Mouse (Mus musculus): ENCODE results near the gene March2.

Gene March2

GRCm38 (mm10) chr17:33717982-33718381 lies 488 bp downstream of the March2 start:
- DNase-seq, result no peak

DNA sequence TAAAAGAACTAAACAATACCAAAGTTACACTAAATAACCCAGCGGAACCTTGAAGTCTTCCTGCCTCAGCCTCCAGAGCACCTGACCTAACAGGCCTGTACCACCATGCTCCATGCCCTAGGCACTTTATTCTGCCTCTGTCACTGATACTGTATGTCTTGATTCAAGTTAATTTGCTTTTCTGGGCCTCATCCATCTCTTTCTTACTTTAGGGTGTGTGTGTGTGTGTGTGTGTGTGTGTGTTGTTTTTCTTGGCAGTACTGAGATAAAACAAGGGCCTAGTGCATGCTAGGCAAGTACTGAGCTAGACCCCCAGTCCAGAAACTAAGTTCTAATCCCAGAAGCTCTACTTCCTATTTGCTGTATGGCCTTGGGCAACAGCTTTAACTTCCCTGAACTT lies 1.2 kb downstream of the March2 start:
- DNase-seq, result no peak

DNA sequence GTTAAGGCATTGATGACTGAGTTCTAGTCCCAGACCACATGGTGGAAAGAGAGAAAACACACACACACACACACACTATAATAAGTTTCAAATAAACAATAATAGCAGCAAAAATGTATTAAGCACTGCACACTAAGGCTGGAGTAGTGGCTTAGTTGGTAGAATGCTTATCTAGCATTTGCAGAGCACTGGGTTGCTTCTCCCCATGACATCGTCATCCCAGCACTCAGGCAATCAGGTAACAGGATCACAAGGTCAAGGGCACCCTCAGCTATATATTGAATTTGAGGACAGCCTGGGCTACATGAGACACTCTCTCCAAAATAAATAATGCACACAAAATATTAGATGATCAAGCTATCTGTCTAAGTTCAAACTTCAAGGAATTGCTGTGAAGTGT lies 3.7 kb downstream of the March2 start:
- DNase-seq, result no peak

GRCm38 (mm10) chr17:33713271-33713670 lies 5.2 kb downstream of the March2 start:
- DNase-seq, result no peak

GRCm38 (mm10) chr17:33709834-33710233 lies 8.6 kb downstream of the March2 start:
- DNase-seq, result no peak

DNA sequence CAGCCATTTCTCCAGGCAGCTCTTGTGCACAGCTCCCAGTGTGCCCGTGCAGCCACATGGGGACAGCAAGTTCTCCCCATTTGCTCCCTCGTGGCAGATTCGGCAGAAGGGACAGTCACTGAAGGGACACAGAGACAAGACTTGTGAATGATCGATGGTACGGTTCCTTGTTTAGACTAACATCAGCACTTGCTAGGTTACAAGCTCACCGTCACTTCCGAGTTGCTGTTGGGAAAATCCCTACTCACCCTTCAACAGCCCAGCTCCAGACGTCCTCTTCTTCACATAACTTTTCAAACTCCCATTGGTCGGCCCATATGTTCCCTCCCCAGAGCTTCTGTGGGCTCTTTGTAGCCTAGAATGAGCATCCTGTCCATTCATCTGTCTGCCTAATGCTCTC lies 15.4 kb downstream of the March2 start:
- DNase-seq, result no peak

GRCm38 (mm10) chr17:33702178-33702577 lies 16.3 kb downstream of the March2 start:
- DNase-seq, result no peak

DNA sequence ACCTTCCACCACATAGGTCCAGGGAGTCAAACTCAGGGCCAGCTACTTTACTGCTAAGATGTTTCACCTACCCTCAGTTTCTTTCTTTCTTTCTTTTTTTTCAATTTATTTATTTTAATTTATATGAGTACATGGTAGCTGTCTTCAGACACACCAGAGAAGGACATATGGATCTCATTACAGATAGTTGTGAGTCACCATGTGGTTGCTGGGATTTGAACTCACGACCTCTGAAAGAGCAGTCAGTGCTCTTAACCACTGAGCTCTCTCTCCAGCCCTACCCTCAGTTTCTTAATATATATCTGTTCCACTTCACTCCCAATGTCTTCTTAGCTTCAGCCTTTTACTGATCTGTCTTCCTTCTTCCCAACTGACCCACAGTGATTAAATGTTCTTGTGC lies 23.0 kb downstream of the March2 start:
- no peak for DNase-seq

DNA sequence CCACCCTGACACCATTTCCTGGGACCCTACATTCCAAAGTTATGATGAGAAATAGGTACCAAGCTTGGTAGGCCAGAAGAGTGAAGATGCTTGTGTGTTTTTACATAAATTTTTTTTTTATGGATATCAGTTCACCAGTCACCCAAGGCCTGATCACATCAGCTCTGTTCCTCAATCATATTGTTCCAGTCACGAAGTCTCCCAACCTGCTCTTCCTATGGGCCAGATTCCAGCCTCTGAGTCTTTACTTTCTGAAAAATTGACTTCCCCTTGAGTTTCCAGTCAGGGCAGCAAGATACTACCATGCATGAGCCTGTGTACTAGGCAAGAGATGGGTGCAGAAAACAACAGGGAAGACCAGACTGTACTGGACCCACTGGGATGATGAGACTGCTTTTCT lies 31.7 kb downstream of the March2 start, which contains the start of gene Hnrnpm:
TSS of gene Hnrnpm (minus strand) at position 101 of the 400 bp plus-strand sequence.
- DNase-seq, result no peak

- DNase-seq, result peak; percentile 97 to 98
These were observed 33.2 kb downstream of the March2 start for GRCm38 (mm10) chr17:33685249-33685653.

DNA sequence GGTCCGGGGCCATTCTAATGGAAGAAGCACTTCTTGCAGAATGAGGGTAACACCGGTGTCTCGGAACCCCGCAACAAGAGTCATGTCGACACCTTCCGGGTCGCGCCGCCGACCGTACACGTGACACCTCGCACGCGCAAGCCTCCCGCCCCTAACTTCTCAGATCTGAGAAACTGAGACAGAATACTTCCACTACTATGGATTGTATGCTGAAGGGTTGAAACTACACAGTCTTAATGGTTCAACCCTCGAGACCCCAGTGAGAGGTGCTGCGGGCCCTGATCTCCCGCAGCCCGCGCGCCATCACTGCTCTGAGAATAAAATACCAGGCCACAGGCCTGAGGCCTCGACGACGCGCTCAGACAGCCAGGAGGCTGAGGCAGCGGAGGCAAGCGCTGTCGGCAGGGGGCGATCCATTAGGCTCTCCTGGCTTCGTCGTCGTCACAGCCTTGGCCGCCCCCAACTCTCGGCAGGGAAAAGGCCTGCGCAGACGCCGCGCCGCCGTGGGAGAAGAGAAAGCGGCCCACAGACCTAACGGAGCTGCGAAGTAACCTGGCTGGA lies 33.7 kb downstream of the March2 start:
- DNase-seq, result peak; percentile 60 to 64

DNA sequence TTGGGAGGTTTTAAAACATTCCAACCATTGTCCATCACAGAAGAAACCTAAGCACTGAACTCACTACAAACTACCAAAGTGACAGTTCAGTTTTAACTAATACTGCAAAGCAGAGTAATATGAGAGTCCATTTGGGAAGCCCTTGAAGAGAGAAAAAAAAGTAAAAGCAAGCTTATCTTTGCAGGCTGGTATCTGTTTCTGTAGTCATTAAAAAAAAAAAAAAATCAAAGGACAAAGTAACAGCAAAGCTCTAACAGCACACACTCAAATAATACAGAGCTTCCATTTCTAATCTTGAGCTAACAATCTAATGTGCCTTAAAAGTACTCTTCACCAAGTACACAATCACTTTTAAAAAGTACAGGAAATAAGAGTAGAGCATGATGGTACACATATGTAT lies 36.7 kb downstream of the March2 start:
- DNase-seq, result no peak

- DNase-seq, result no peak
These were observed 39.7 kb downstream of the March2 start for GRCm38 (mm10) chr17:33678771-33679170.

GRCm38 (mm10) chr17:33676086-33676485 lies 42.4 kb downstream of the March2 start:
- no peak for DNase-seq

DNA sequence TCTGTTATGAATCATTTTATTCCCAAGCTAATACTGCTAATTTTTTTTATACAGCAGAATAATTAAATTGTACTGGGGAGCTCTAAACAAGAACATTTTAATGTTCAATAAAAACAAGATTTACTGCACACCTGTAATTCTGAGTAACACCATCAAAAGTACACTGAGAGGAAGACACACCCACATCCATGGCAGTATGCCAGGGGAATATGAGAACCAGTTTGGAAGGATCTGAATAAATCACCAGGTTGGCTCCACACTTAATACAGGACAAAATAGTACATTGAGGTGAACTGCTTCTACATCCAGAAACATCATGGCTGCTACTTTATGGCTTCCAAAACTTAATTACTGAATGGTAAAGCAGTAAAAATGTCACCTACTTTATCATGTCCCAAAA lies 43.0 kb downstream of the March2 start:
- no peak for DNase-seq

- DNase-seq, result no peak
These were observed 44.6 kb downstream of the March2 start for GRCm38 (mm10) chr17:33673837-33674236.

- no peak for DNase-seq
These were observed 48.8 kb downstream of the March2 start for GRCm38 (mm10) chr17:33669681-33670080.

DNA sequence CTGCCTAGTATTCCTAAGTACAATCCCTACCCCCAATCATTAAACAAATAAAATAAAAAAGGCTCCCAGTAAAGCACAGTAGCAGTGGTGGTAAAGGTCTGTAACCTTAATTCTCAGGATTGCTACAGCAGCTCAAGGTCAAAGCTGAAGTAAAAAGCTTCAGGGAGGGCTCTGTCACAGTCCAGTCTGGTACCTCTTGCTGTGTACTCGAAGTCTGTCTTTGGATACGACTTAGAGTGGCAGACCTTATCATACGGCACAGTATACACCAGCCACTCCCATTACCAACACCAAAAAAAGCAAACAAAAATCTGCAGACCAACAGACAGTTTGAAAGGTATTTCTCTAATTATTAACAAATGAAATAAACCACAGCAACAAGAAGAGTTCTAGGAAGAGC lies 51.7 kb downstream of the March2 start:
- no peak for DNase-seq

DNA sequence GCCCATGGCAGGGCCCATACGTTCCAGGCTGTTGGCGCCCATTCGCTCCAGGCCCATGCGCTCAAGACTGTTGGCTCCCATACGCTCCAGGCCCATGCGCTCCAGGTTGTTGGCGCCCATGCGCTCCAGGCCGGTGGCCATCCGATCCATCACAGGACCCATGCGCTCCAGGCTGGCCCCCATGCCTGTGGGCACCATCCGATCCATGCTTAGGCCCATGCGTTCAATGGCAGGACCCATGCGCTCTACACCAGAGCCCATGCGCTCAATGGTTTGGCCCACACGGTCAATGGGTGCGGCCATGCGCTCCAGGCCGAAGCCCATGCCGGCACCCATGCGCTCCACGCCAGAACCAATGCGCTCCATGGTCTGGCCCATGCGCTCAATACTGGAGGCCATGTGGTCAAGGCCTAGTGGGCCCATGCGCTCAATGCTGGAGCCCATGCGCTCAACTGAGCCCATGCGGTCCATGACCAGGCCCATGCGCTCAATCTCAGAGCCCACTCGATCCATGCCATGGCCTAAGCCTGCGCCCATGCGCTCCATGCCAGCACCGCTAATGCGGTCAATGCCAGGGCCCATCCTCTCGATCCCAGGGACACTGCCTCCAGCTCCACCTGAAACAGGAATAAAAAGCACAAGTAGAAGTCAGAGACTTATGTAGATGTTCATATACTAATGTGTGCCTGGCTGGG lies 68.5 kb downstream of the March2 start:
- DNase-seq, result no peak

- DNase-seq, result no peak
These were observed 73.4 kb downstream of the March2 start for GRCm38 (mm10) chr17:33645073-33645472.

DNA sequence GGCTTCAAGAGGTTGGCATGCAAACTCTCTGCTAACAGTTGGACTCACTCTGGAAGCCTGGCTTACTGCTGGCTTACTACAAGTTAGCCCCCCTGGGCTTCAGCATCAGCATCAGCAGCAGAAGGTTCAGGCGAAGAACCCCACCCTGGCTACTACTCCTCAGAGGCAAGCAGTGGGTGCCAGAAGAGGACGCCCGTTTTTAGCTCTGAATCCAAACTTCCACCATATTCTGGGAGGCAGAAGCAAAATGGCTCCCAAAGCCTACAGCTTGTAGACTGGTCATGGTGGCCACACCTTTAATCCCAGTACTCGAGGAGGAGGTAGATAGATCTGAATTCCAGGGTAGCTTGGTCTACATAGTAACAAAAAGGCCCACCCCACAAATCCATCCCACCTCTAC lies 74.4 kb downstream of the March2 start:
- DNase-seq, result no peak

- no peak for DNase-seq
These were observed 78.7 kb downstream of the March2 start for GRCm38 (mm10) chr17:33639743-33640142.

DNA sequence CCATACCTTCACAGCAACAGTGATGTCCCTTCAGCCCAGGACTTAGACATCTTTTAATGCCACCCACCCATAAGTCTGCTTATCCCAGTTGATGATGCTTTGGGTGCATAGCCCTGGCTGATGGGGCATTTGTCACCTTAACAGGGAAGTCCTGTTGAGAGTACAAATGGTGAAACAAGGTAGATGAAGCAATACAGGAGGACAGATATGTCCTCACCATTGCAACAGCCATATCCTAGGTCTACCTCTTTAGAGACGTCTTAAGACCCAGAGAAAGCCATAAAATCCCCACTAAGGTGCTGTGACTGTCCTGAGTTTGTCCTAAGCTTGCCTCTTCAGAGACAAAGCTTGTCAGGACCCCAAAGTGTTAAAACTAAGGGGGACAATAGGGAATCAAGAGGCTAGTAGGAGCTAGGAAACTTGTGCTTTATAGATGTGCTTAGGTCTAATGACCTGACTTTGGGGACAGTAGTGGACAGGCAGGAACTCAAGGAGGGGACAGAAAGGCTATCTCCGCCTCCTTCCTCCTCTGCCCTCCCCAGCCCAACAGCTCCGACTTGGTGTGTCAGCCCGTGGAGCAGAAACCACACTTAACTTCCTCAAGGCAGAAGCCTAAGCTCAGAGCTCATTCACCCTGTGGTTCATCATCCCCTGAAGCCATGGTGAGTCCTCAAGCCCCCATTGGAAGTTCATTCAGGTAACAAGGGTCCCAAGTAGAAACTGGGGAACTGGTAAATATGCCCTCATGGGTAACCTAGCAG lies 80.8 kb downstream of the March2 start, which contains the start of gene Pram1:
TSS of gene Pram1 (plus strand) at position 541 of the 761 bp plus-strand sequence.
- DNase-seq, result no peak

GRCm38 (mm10) chr17:33637038-33637437 lies 81.4 kb downstream of the March2 start:
- DNase-seq, result no peak
